Mouse (Mus musculus) E14TG2a.4 (cell line): ENCODE measurements around the gene Teddm2.

Source experiments
- H3K27me3 ChIP-seq: 2 replicates; pipeline ENCODE4 v1.6.1; 2014; ENCODE audit warnings: low read length, control low read depth; ENCODE audit not compliant: insufficient read depth
- H3K36me3 ChIP-seq: 2 replicates; pipeline ENCODE4 v1.6.1; 2014; ENCODE audit warnings: low read length, control low read depth; ENCODE audit not compliant: insufficient read depth
- H3K4me1 ChIP-seq: replicated peaks from 2 replicates; pipeline ENCODE4 v1.6.1; 2014; ENCODE audit warnings: low read depth, low read length, control low read depth
- H3K4me3 ChIP-seq: replicated peaks from 2 replicates; pipeline ENCODE4 v1.5.1; 2014; ENCODE audit warnings: mild to moderate bottlenecking, low read length
- H3K9me3 ChIP-seq: 2 replicates; pipeline ENCODE4 v1.6.1; 2014; ENCODE audit warnings: low read length, control low read depth
- CTCF ChIP-seq: conservative IDR thresholded peaks from 2 replicates; pipeline ENCODE4 v1.5.1; 2014; ENCODE audit warnings: low read length
- NANOG ChIP-seq: IDR thresholded peaks from 2 replicates; pipeline ENCODE4 v1.6.1; 2014; ENCODE audit warnings: borderline replicate concordance, low read length, mixed read lengths
- POU5F1 ChIP-seq: IDR thresholded peaks from 2 replicates; pipeline ENCODE4 v1.6.1; 2014; ENCODE audit warnings: low read length, borderline replicate concordance

Teddm2 gene

GRCm38 (mm10) chr1:153909963-153910291 lies 9.9 kb upstream of the Teddm2 start:
- no peaks in the 10 kb centered on the region for H3K27me3 ChIP-seq
- peaks cover 73% of the 10 kb centered on the region for H3K36me3 ChIP-seq
- H3K4me3 ChIP-seq: no peak overlapping the region
- TF ChIP-seq NANOG (no peak), POU5F1 (no peak), CTCF (no peak)
- H3K9me3 ChIP-seq: peaks cover 12% of the 10 kb centered on the region
- H3K4me1 ChIP-seq: peaks cover 58% of the 10 kb centered on the region

GRCm38 (mm10) chr1:153909213-153909962 lies 9.4 kb upstream of the Teddm2 start:
- Histone ChIP-seq H3K9me3 (peaks cover 7% of the 10 kb centered on the region), H3K4me3 (no peak overlapping the region), H3K36me3 (peaks cover 79% of the 10 kb centered on the region), H3K4me1 (peaks cover 64% of the 10 kb centered on the region), H3K27me3 (no peaks in the 10 kb centered on the region)
- TF ChIP-seq NANOG (no peak), CTCF (no peak), POU5F1 (no peak)

DNA sequence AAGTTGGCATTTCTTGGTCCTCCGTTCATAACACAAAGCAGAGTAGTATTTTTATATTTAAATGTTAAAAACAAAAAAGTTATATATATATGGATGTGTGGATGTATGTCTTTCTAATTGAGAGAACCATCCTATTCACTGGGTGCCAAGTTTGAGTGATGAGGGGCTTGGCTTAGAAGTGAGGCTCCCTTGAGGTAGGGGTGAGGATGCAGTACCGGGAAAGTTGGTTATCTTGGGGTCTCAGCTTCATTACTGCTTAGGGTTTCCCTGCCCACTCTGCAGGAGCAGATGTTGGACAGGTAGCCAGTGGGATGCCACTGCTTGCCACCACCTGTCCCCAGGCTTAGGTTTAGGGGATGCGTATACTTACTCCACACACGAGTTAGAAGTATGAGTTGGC lies 8.7 kb upstream of the Teddm2 start:
- Histone ChIP-seq H3K4me1 (peaks cover 70% of the 10 kb centered on the region), H3K9me3 (0 out of 2 replicates have a peak, but pooled peaks cover under 1% of the 10 kb centered on the region)
- TF ChIP-seq NANOG (no peak), POU5F1 (no peak), CTCF (no peak)

DNA sequence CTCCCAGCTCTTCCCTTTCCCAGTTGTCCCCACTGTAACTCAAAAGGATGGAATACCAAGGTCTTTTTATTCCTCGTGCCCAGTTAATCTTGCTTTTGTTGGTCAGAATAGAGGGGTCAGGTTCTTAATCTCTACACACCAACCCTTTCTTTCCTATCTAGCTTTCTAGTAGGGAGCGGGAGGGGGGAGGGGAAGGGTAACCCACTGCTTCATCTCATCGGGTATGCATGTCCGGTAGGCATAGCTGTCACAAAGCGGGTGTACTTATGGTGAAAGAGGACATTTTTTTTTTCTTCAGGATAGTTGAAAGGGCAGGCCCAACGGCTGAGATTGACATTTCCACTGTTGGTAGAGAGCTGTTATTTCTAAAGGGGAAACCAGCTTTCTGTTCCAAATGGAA lies 8.2 kb upstream of the Teddm2 start:
- H3K4me1 ChIP-seq: peaks cover 75% of the 10 kb centered on the region
- peaks cover 91% of the 10 kb centered on the region for H3K36me3 ChIP-seq
- H3K4me3 ChIP-seq: no peak overlapping the region
- TF ChIP-seq POU5F1 (no peak), NANOG (no peak), CTCF (no peak)
- no peaks in the 10 kb centered on the region for H3K9me3 ChIP-seq
- H3K27me3 ChIP-seq: no peaks in the 10 kb centered on the region

More for the DNA sequence above, 8.7 kb upstream of the Teddm2 start:
- Histone ChIP-seq H3K27me3 (no peaks in the 10 kb centered on the region), H3K36me3 (peaks cover 85% of the 10 kb centered on the region), H3K4me3 (no peak overlapping the region)

GRCm38 (mm10) chr1:153905884-153906283 lies 5.9 kb upstream of the Teddm2 start:
- no peaks in the 10 kb centered on the region for H3K27me3 ChIP-seq
- no peaks in the 10 kb centered on the region for H3K9me3 ChIP-seq
- H3K4me1 ChIP-seq: peaks cover 85% of the 10 kb centered on the region
- TF ChIP-seq POU5F1 (no peak), NANOG (no peak), CTCF (no peak)
- H3K4me3 ChIP-seq: no peak overlapping the region
- peaks cover 85% of the 10 kb centered on the region for H3K36me3 ChIP-seq

DNA sequence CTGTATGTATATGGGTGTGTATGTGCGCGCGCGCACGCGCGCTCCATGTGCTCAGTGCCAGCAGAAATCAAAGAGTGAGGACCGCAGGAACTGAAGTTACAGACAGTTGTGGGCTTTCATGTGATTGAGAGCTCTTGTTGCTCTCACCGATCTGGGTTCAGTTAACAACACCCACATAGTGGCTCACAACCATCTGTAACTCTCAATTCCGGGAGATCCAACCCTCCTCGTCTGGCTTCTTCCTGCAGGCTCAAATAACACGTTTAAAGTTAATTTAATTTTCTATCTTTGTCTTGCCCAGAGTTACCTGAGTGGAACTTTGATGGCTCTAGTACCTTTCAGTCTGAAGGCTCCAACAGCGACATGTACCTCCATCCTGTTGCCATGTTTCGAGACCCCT lies 4.2 kb upstream of the Teddm2 start:
- H3K36me3 ChIP-seq: peaks cover 69% of the 10 kb centered on the region
- no peak overlapping the region for H3K4me3 ChIP-seq
- peaks cover 74% of the 10 kb centered on the region for H3K4me1 ChIP-seq
- no peaks in the 10 kb centered on the region for H3K27me3 ChIP-seq
- TF ChIP-seq NANOG (no peak), CTCF (no peak), POU5F1 (no peak)
- no peaks in the 10 kb centered on the region for H3K9me3 ChIP-seq

GRCm38 (mm10) chr1:153903006-153903405 lies 3.0 kb upstream of the Teddm2 start:
- Histone ChIP-seq H3K27me3 (no peaks in the 10 kb centered on the region), H3K4me1 (peaks cover 77% of the 10 kb centered on the region), H3K4me3 (peak overlapping the region; percentile 91), H3K36me3 (peaks cover 57% of the 10 kb centered on the region), H3K9me3 (no peaks in the 10 kb centered on the region)
- no peak; the same call in 1 of the 2 replicates for TF ChIP-seq NANOG
- TF ChIP-seq CTCF: no peak
- no peak for TF ChIP-seq POU5F1

DNA sequence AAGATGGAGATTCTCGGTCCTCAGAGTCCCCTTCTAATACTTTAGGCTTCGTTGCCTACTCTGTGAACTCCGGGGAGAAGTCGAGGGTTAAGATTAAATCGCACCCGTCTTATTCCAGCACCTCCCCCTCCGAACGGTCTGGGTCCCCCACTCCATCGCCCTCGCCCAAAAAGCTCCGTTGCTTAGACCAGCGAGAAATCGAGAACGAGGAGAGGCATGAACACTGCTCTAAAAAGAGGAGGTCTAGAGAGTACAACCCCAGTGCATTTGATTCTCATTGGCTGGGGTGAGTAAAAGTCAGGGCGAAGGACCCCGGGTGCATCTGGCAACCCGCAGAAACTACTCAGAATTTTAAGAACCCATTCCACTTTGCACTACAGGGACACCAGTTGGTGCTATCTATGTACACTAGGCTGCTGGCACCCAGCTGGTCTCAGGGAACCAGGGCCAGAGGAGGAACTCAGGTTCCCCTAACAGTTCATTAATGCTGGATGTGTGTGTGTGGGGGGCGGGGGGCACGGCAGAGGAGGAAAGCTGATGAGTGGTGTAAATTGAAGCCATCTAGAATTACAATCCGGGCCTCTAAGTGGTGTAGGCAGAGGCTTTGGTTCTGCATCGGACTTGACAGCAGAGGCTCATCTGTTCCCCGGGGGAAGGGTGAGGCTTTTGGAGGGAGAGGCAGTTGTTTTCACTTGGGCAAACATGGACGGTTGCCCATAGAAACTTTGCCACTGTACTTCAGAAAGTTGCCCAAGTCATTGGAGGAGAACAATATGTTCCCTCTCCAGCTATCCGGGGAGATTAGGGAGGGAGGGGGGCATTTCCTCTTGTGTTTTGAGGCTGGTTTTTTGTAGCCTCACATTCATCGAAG lies 1.1 kb upstream of the Teddm2 start:
- Histone ChIP-seq H3K27me3 (no peaks in the 10 kb centered on the region), H3K36me3 (peaks cover 38% of the 10 kb centered on the region), H3K4me3 (peak overlapping the region; percentile 91), H3K9me3 (no peaks in the 10 kb centered on the region), H3K4me1 (peaks cover 75% of the 10 kb centered on the region)
- TF ChIP-seq NANOG (no peak), CTCF (no peak), POU5F1 (no peak)
